Mouse (Mus musculus): ENCODE results near the gene Crbn. TPM values are rescaled to one million over a fixed set of nuclear protein-coding genes. Genes with fewer than 3 reads are reported as not detected.

Gene Crbn
- 0.81 and 4.0 TPM in 2 replicates for polyA plus RNA-seq (2012; rRNA removed)

GRCm38 (mm10) chr6:106799333-106800226 lies at the start of gene Crbn:
TSS of gene Crbn (minus strand) at chr6:106800077.

GRCm38 (mm10) chr6:106768640-106769289 lies 31.1 kb downstream of the Crbn start, which contains the start of gene Trnt1:
TSS of gene Trnt1 (plus strand) at chr6:106769120.

GRCm38 (mm10) chr6:106748887-106749388 lies 50.9 kb downstream of the Crbn start, which contains the start of gene Il5ra:
TSS of gene Il5ra (minus strand) at chr6:106749037.

Other genes starting within 250 kb of the Crbn start
- not detected in 2 replicates for gene Il5ra, start 51.0 kb downstream of the Crbn start, polyA plus RNA-seq (2012; rRNA removed)
- 1.7 and 3.9 TPM in 2 replicates for gene Trnt1, start 31.0 kb downstream of the Crbn start, polyA plus RNA-seq (2012; rRNA removed)